30 mouse cellular contexts compared by ENCODE assay signal in the genomic region with DNA sequence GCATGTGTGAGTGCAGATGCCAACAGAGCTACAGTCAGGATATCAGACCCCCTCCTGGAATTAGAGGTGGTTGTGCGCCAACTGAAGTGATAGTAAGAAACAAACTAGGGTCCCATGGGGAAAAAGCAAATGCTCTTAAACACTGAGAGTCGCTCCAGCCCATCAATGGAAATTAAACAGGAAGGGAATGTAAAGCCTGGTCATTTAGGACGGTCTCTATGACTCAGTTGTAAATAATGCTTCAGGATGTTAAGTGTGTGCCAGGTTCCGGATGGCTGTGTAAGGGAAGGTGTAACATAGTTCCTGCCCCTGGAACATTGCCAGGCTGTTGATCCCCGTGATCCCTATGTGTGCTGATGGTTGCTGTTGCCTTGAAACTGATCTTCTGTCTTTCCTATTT. TPM values are rescaled to one million over a fixed set of nuclear protein-coding genes. Genes with fewer than 3 reads are reported as not detected.
DNase-seq lines count a peak whose midpoint lies in the region; ATAC-seq and TF ChIP-seq lines count a peak whose summit lies in the region.
"Had no signal": no experiment of that assay in that cellular context is flagged by ENCODE, and none has a peak within 500 bp of the region (broad histone marks: within the 10 kb centered on the region; RNA-seq: fewer than 3 reads in every experiment).

No protein-coding gene starts in this region.

- H3K4me1 ChIP-seq in intestine, embryonic 15.5 days (replicated peaks) = no peaks in the 10 kb centered on the region
- H3K4me1 ChIP-seq in intestine, postnatal 0 days (replicated peaks; ENCODE audit: control insufficient read depth, insufficient read depth, low read length) = no peaks in the 10 kb centered on the region
- 0 out of 2 replicates have a peak, but pooled peaks cover 6% of the 10 kb centered on the region for H3K4me1 ChIP-seq in lung, embryonic 15.5 days
- H3K4me1 ChIP-seq in intestine, embryonic 16.5 days (ENCODE audit: control insufficient read depth, insufficient read depth, low read length) = no peaks in the 10 kb centered on the region
- H3K4me1 ChIP-seq in stomach, postnatal 0 days (replicated peaks; ENCODE audit: control insufficient read depth, insufficient read depth) = no peaks in the 10 kb centered on the region
- H3K4me1 ChIP-seq: forebrain, embryonic 13.5 days; heart, embryonic 10.5 days; heart, embryonic 15.5 days; midbrain, embryonic 13.5 days; neural tube, embryonic 13.5 days had no signal

- 0 out of 2 replicates have a peak, but pooled peaks have one; percentile 12 for ATAC-seq in intestine, embryonic 15.5 days
- no peak for ATAC-seq in intestine, postnatal 0 days
- ATAC-seq in lung, embryonic 15.5 days (ENCODE audit: borderline replicate concordance, extremely low read depth, low FRiP score, low TSS enrichment) = peak; percentile 74; the same call in 1 of the 2 replicates
- peak; percentile 42 for ATAC-seq in intestine, embryonic 16.5 days
- ATAC-seq in stomach, postnatal 0 days (ENCODE audit: low FRiP score, low TSS enrichment) = 0 out of 2 replicates have a peak, but pooled peaks have one; percentile 49
- no peak for ATAC-seq in erythroid progenitor cell, adult 5-6 weeks (replicated peaks; ENCODE audit: low FRiP score, poor library complexity, severe bottlenecking)
- ATAC-seq: activated CD4-positive, CD25-positive, alpha-beta regulatory T cell, adult 4 months; forebrain, embryonic 13.5 days; hindbrain, embryonic 16.5 days; midbrain, embryonic 13.5 days had no signal

- no peak overlapping the region for H3K4me3 ChIP-seq in intestine, embryonic 15.5 days (replicated peaks)
- no peak overlapping the region for H3K4me3 ChIP-seq in intestine, postnatal 0 days (ENCODE audit: low read depth, low read length)
- no peak overlapping the region for H3K4me3 ChIP-seq in lung, embryonic 15.5 days
- no peak overlapping the region for H3K4me3 ChIP-seq in intestine, embryonic 16.5 days (ENCODE audit: low read length)
- H3K4me3 ChIP-seq in stomach, postnatal 0 days (ENCODE audit: low read depth, low read length) = no peak overlapping the region
- H3K4me3 ChIP-seq: erythroblast, embryonic 14.5 days; forebrain, embryonic 13.5 days; heart, embryonic 10.5 days; heart, embryonic 15.5 days; midbrain, embryonic 13.5 days; neural tube, embryonic 13.5 days had no signal

- H3K27ac ChIP-seq in intestine, embryonic 15.5 days = no peak overlapping the region
- H3K27ac ChIP-seq in intestine, postnatal 0 days (ENCODE audit: low read depth, low read length) = no peak overlapping the region
- peak overlapping the region; percentile 63 for H3K27ac ChIP-seq in lung, embryonic 15.5 days
- no peak overlapping the region for H3K27ac ChIP-seq in intestine, embryonic 16.5 days (ENCODE audit: low read length)
- H3K27ac ChIP-seq in stomach, postnatal 0 days (replicated peaks) = no peak overlapping the region
- H3K27ac ChIP-seq: forebrain, embryonic 13.5 days; heart, embryonic 10.5 days; heart, embryonic 15.5 days; kidney, postnatal 0 days; liver, embryonic 14.5 days; midbrain, embryonic 13.5 days; neural tube, embryonic 13.5 days had no signal

- no peaks in the 10 kb centered on the region for H3K9me3 ChIP-seq in intestine, embryonic 15.5 days
- no peaks in the 10 kb centered on the region for H3K9me3 ChIP-seq in intestine, postnatal 0 days (ENCODE audit: control insufficient read depth)
- no peaks in the 10 kb centered on the region for H3K9me3 ChIP-seq in lung, embryonic 15.5 days
- H3K9me3 ChIP-seq in intestine, embryonic 16.5 days (ENCODE audit: control insufficient read depth, low read length) = no peaks in the 10 kb centered on the region
- no peaks in the 10 kb centered on the region for H3K9me3 ChIP-seq in stomach, postnatal 0 days (ENCODE audit: control insufficient read depth, low read length)
- H3K9me3 ChIP-seq: forebrain, embryonic 13.5 days; heart, embryonic 10.5 days; heart, embryonic 15.5 days; midbrain, embryonic 13.5 days; neural tube, embryonic 13.5 days had no signal

- H3K9ac ChIP-seq in intestine, embryonic 15.5 days = no peak overlapping the region
- H3K9ac ChIP-seq in intestine, postnatal 0 days (ENCODE audit: low read depth, low read length) = no peak overlapping the region
- no peak overlapping the region for H3K9ac ChIP-seq in lung, embryonic 15.5 days
- H3K9ac ChIP-seq in intestine, embryonic 16.5 days (ENCODE audit: low read depth, low read length) = no peak overlapping the region
- no peak overlapping the region for H3K9ac ChIP-seq in stomach, postnatal 0 days (ENCODE audit: low read length)
- H3K9ac ChIP-seq: forebrain, embryonic 13.5 days; heart, embryonic 15.5 days; liver, embryonic 14.5 days; midbrain, embryonic 13.5 days; neural tube, embryonic 13.5 days had no signal

- no peaks in the 10 kb centered on the region for H3K27me3 ChIP-seq in intestine, embryonic 15.5 days (replicated peaks)
- H3K27me3 ChIP-seq in intestine, postnatal 0 days (replicated peaks; ENCODE audit: control insufficient read depth, insufficient read depth, low read length) = no peaks in the 10 kb centered on the region
- no peaks in the 10 kb centered on the region for H3K27me3 ChIP-seq in lung, embryonic 15.5 days
- H3K27me3 ChIP-seq in intestine, embryonic 16.5 days (replicated peaks; ENCODE audit: control insufficient read depth, insufficient read depth, low read length) = no peaks in the 10 kb centered on the region
- no peaks in the 10 kb centered on the region for H3K27me3 ChIP-seq in stomach, postnatal 0 days (ENCODE audit: control insufficient read depth, insufficient read depth, low read length)
- H3K27me3 ChIP-seq: CH12.LX; forebrain, embryonic 13.5 days; heart, embryonic 15.5 days; midbrain, embryonic 13.5 days; neural tube, embryonic 13.5 days had no signal

- WGBS in intestine, embryonic 15.5 days = 58% methylated on average over 5 of the region's 5 CpGs
- 65% methylated on average over 5 of the region's 5 CpGs for WGBS in intestine, postnatal 0 days
- 25% methylated on average over 5 of the region's 5 CpGs for WGBS in lung, embryonic 15.5 days
- 52% methylated on average over 5 of the region's 5 CpGs for WGBS in intestine, embryonic 16.5 days
- 25% methylated on average over 5 of the region's 5 CpGs for WGBS in stomach, postnatal 0 days

- DNase-seq in lung, postnatal 25 days (ENCODE audit: low spot score) = no peak
- peak; percentile 24 for DNase-seq in stomach, postnatal 0 days (ENCODE audit: low spot score)
- DNase-seq: adrenal gland, adult 2 months; cerebellum, adult 2 months; cerebellum, postnatal 14 days; gastrocnemius, postnatal 14 days; heart, adult 11 months; liver; lung, postnatal 36 days; right cerebral cortex, postnatal 4 days; thymus, adult 18-20 months; thymus, postnatal 25 days had no signal

- no peaks in the 10 kb centered on the region for H3K36me3 ChIP-seq in intestine, embryonic 15.5 days
- no peaks in the 10 kb centered on the region for H3K36me3 ChIP-seq in intestine, postnatal 0 days (ENCODE audit: control insufficient read depth, insufficient read depth)
- H3K36me3 ChIP-seq in lung, embryonic 15.5 days = no peaks in the 10 kb centered on the region
- no peaks in the 10 kb centered on the region for H3K36me3 ChIP-seq in intestine, embryonic 16.5 days (ENCODE audit: control insufficient read depth, insufficient read depth, low read length)
- no peaks in the 10 kb centered on the region for H3K36me3 ChIP-seq in stomach, postnatal 0 days (ENCODE audit: control insufficient read depth, insufficient read depth, low read length)
- H3K36me3 ChIP-seq: heart, embryonic 10.5 days; heart, embryonic 15.5 days; midbrain, embryonic 13.5 days; neural tube, embryonic 13.5 days had no signal

- TF ChIP-seq CTCF in intestine, postnatal 0 days (IDR thresholded peaks at IDR 0.05; ENCODE audit: low read depth) = no peak
- no peak for TF ChIP-seq CTCF in stomach, postnatal 0 days (IDR thresholded peaks at IDR 0.05; ENCODE audit: low read depth)

- H3K4me2 ChIP-seq in intestine, embryonic 15.5 days (replicated peaks) = no peak overlapping the region
- no peak overlapping the region for H3K4me2 ChIP-seq in intestine, postnatal 0 days (replicated peaks; ENCODE audit: low read depth)
- no peak overlapping the region for H3K4me2 ChIP-seq in lung, embryonic 15.5 days
- no peak overlapping the region for H3K4me2 ChIP-seq in intestine, embryonic 16.5 days (ENCODE audit: low read depth, low read length)
- no peak overlapping the region for H3K4me2 ChIP-seq in stomach, postnatal 0 days (replicated peaks; ENCODE audit: low read depth)
- H3K4me2 ChIP-seq: forebrain, embryonic 13.5 days; heart, embryonic 15.5 days; midbrain, embryonic 13.5 days; neural tube, embryonic 13.5 days had no signal

- TF ChIP-seq EP300 in stomach, postnatal 0 days (optimal IDR thresholded peaks at IDR 0.05) = no peak

RNA-seq across cellular contexts. Expression of gene Bche, which starts 40.0 kb away (rescaled TPM):
- polyA plus RNA-seq in intestine, embryonic 15.5 days (2015; fragmentation: Nextera tagmentation; extraction: Ambion mirVana) = 6.1 and 6.7 TPM in 2 replicates
- 7.0 and 8.7 TPM in 2 replicates for polyA plus RNA-seq in intestine, postnatal 0 days (2015; fragmentation: Nextera tagmentation; extraction: Ambion mirVana)
- 4.8 TPM in 2 replicates for polyA plus RNA-seq in lung, embryonic 15.5 days (2015; fragmentation: Nextera tagmentation; extraction: Ambion mirVana)
- 6.9 and 8.1 TPM in 2 replicates for polyA plus RNA-seq in intestine, embryonic 16.5 days (2015; fragmentation: Nextera tagmentation; extraction: Ambion mirVana)
- 8.6 and 11.3 TPM in 2 replicates for polyA plus RNA-seq in stomach, postnatal 0 days (2015; fragmentation: Nextera tagmentation; extraction: Ambion mirVana)
- not detected in 2 replicates for total RNA-seq in erythroid progenitor cell, adult 5-6 weeks (2015; ENCODE audit: low replicate concordance)
- not detected in 2 replicates for total RNA-seq in erythroid progenitor cell, adult 5-6 weeks (2017; ENCODE audit: low replicate concordance)
- total RNA-seq: CH12.LX; megakaryocyte-erythroid progenitor cell, adult 5-6 weeks had no signal
- polyA plus RNA-seq: activated CD4-positive, CD25-positive, alpha-beta regulatory T cell, adult 4 months; C2C12; erythroblast, embryonic 14.5 days had no signal

Comparison
In these comparisons a context has a peak if more than half of its experiments do, and no peak if none do; other contexts are left out.
1. ATAC-seq: peak in intestine, embryonic 15.5 days (single experiment), lung, embryonic 15.5 days (single experiment), intestine, embryonic 16.5 days (single experiment) and stomach, postnatal 0 days (single experiment); none in intestine, postnatal 0 days (single experiment) and erythroid progenitor cell, adult 5-6 weeks (single experiment).